Mouse (Mus musculus): Measurements from ENCODE around the gene Ttl. TPM values are rescaled to one million over a fixed set of nuclear protein-coding genes. Genes with fewer than 3 reads are reported as not detected.

Ttl gene
- polyA plus RNA-seq, 1 experiment from 2014 or later: 14.3 TPM

DNA sequence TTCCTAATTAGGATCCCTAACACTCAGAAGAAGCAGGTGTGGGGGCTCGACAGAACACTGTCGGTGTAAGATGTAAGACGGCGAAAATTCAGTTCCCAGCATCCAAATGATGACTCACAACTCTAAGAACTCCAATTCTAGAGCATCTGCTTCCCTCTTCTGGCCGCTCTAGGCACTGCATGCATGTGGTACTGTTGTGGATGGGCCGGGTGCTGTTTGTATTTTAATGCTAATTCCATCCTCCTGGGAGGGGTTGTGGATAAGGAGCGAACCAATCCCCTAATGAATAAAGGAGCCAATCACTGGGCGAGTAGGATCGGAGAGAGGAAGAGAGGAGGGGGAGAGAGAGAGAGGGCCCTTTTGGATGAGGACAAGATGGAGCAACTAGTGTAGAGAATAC, 9.1 kb upstream of the Ttl start:
- Histone ChIP-seq H3K36me3 (replicated peaks) (no peaks in the 10 kb centered on the region), H3K27me3 (replicated peaks; ENCODE audit: low read depth, poor library complexity, severe bottlenecking) (no peaks in the 10 kb centered on the region), H3K9me3 (peaks cover 13% of the 10 kb centered on the region), H3K27ac (replicated peaks) (no peak overlapping the region), H3K4me1 (no peaks in the 10 kb centered on the region), H3K4me3 (no peak overlapping the region)
- WGBS: 47% methylated on average over 9 of the region's 9 CpGs
- peak; percentile 15 for DNase-seq (ENCODE audit: low spot score)

DNA sequence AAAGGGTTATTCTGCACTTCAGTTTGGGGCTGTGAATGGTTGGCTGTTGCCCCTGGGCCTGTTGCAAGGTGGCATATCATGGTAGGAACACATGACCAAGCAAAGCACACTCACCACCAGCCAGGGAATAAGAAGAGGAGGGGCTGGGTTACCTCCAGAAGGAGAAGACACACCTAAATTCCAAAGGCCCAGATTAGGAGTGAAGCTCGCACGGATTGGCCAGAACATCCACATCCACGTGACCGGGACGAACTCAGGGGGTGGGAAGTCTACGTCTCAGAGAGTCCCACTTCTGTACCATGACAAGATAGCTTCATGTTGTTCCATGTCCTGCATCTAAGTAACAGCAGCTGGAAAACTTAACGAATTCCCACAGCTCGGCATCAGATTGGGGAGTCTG, 8.5 kb upstream of the Ttl start:
- Histone ChIP-seq H3K36me3 (replicated peaks) (no peaks in the 10 kb centered on the region), H3K4me3 (no peak overlapping the region), H3K9me3 (peaks cover 13% of the 10 kb centered on the region), H3K27ac (replicated peaks) (no peak overlapping the region), H3K27me3 (replicated peaks; ENCODE audit: low read depth, poor library complexity, severe bottlenecking) (no peaks in the 10 kb centered on the region), H3K4me1 (no peaks in the 10 kb centered on the region)
- DNase-seq (ENCODE audit: low spot score): no peak
- WGBS: 91% methylated on average over 8 of the region's 8 CpGs

DNA sequence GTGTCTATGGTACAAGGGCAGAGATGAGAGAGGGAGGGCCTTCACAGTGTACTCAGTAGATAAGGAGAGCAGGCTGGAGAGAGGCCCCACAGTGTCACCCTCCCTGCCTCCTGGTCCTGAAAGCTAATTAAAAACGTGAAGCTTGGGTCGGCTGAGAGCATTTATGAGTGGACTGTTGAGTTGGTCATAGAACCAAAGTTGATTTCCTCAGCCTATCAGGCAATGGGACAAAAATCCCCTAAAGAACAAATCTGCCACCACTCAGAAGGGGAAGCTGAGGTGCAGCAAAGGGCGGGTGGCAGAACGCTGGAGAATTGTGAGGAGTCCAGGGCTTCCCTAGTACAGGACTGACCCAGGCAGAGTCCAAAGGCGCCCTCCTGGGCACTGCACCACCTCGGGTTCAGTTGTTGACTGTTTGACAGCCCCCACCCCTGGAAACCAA, 7.8 kb upstream of the Ttl start:
- Histone ChIP-seq H3K27me3 (replicated peaks; ENCODE audit: low read depth, poor library complexity, severe bottlenecking) (no peaks in the 10 kb centered on the region), H3K27ac (replicated peaks) (no peak overlapping the region), H3K4me1 (no peaks in the 10 kb centered on the region), H3K9me3 (peaks cover 13% of the 10 kb centered on the region), H3K4me3 (no peak overlapping the region), H3K36me3 (replicated peaks) (no peaks in the 10 kb centered on the region)
- WGBS: 88% methylated on average over 6 of the region's 6 CpGs
- no peak for DNase-seq (ENCODE audit: low spot score)

DNA sequence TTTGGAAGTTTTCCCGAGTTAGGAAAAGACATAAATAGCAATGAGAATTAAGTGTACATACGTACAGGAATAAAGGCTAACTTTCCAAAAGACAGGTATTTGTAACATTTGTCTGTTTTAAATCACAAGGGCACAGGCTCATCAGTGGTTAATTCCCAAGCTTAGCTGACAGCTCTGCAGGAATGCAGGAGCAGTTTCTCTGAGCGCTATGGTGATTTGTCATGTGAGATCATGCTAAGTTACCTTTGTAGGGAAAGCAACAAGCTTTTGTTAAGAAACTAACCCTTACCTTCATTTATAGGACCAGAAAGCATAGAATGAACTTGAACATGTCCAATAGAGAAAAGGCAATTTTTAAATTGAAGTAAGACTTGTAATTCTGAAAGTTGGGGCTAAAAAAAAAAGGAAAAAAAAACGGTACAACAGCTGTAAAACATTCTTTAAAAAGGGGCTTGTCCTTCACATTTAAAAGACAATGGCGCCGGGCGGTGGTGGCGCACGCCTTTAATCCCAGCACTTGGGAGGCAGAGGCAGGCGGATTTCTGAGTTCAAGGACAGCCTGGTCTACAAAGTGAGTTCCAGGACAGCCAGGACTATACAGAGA, 4.2 kb upstream of the Ttl start:
- Histone ChIP-seq H3K9me3 (peaks cover 9% of the 10 kb centered on the region; the same call in 1 of the 2 replicates), H3K36me3 (replicated peaks) (no peaks in the 10 kb centered on the region), H3K4me3 (no peak overlapping the region), H3K27ac (replicated peaks) (no peak overlapping the region), H3K27me3 (replicated peaks; ENCODE audit: low read depth, poor library complexity, severe bottlenecking) (no peaks in the 10 kb centered on the region), H3K4me1 (peaks cover 11% of the 10 kb centered on the region)
- WGBS: 79% methylated on average over 10 of the region's 10 CpGs
- DNase-seq (ENCODE audit: low spot score): no peak

DNA sequence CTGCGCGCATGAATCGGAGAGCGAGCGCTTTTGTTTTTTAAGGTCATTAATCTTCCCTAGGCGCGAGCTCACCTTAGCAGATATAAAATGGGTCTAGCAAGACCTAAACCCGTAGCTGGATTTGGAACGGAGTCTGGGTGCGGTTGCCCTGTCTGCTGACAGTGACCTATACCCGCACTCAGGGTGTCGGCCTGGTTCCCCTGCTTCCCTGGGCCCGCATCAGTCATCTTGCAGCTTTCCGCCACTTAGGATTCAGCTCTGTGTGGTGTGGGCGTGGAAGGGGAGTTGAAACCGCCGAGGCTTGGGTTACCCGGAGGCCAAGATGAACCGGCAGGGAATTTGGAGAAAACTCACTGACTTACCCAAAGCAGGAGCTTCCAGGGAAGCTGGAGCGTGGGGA, 584 bp downstream of the Ttl start:
- H3K9me3 ChIP-seq: no peaks in the 10 kb centered on the region
- peaks cover 22% of the 10 kb centered on the region for H3K4me1 ChIP-seq
- no peaks in the 10 kb centered on the region for H3K27me3 ChIP-seq (replicated peaks; ENCODE audit: low read depth, poor library complexity, severe bottlenecking)
- peak; percentile 70 for DNase-seq (ENCODE audit: low spot score)
- H3K4me3 ChIP-seq: peak overlapping the region; percentile 92
- H3K27ac ChIP-seq (replicated peaks): peak overlapping the region; percentile 92
- peaks cover 29% of the 10 kb centered on the region for H3K36me3 ChIP-seq (replicated peaks)
- WGBS: 1% methylated on average over 20 of the region's 20 CpGs

DNA sequence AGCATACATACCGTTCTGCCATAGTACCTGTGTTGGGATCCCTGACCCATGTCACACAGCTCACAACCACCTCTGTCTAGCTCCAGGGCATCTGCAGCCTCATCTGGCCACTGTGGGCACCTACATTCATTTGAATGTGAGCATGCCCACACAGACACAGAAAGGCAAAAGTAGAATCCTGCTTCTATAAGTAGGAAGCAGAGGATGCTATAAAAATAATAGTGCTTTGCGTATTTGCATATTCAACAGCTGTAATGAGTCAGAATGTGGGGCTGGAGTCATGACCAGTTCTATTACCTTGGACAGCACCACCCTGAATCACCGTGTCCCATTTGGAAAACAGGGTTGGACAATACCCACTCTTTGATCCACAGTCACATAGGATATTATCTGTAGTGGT, 4.6 kb downstream of the Ttl start:
- Histone ChIP-seq H3K27me3 (replicated peaks; ENCODE audit: low read depth, poor library complexity, severe bottlenecking) (no peaks in the 10 kb centered on the region), H3K9me3 (no peaks in the 10 kb centered on the region), H3K36me3 (replicated peaks) (peaks cover 29% of the 10 kb centered on the region), H3K4me3 (no peak overlapping the region), H3K4me1 (peaks cover 19% of the 10 kb centered on the region), H3K27ac (replicated peaks) (no peak overlapping the region)
- WGBS: 88% methylated on average over 3 of the region's 3 CpGs
- no peak for DNase-seq (ENCODE audit: low spot score)

DNA sequence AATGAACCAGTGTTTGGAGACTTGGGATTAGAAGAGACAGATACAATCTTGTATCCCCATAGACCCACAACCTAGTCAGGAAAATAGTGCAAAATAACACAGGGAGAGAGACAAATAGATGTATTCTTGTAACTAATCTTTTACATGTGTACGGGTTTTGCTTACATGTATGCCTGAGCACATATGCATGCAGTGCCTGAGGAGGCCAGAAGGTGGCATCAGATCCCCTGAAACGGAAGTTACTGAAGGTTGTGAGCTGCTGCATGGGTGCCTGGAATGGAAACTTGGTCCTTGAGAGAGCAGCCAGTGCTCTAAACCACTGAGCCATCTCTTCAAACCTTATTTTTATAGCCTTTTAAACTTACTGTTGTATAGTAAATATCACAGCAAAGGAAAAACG, 12.6 kb downstream of the Ttl start:
- H3K4me1 ChIP-seq: no peaks in the 10 kb centered on the region
- DNase-seq (ENCODE audit: low spot score): peak; percentile 31
- H3K36me3 ChIP-seq (replicated peaks): peaks cover 67% of the 10 kb centered on the region

DNA sequence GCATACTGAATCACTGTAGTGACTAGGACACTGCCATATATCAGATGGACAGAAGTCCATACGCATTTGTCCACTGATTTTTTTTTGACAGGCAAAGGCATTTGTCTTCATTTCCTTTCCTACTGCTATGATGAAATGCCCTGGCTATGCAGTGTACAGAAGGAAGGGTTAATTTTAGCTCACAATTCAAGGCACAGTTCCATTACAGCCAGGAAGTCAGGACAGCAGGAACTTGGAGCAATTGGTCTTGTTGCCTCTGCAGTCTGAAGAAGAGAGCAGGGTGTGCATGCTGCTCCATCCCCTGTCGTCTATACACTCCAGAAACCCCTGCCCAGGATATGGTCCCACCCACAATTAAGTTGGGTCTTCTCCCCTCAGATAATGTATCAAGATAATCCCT, 13.5 kb downstream of the Ttl start:
- Histone ChIP-seq H3K27ac (replicated peaks) (no peak overlapping the region), H3K27me3 (replicated peaks; ENCODE audit: low read depth, poor library complexity, severe bottlenecking) (no peaks in the 10 kb centered on the region), H3K4me1 (no peaks in the 10 kb centered on the region), H3K4me3 (no peak overlapping the region), H3K36me3 (replicated peaks) (peaks cover 73% of the 10 kb centered on the region), H3K9me3 (0 out of 2 replicates have a peak, but pooled peaks cover 3% of the 10 kb centered on the region)
- no peak for DNase-seq (ENCODE audit: low spot score)
- 86% methylated on average over 2 of the region's 2 CpGs for WGBS

More for the DNA sequence above, 12.6 kb downstream of the Ttl start:
- Histone ChIP-seq H3K27ac (replicated peaks) (no peak overlapping the region), H3K4me3 (no peak overlapping the region), H3K9me3 (0 out of 2 replicates have a peak, but pooled peaks cover 3% of the 10 kb centered on the region), H3K27me3 (replicated peaks; ENCODE audit: low read depth, poor library complexity, severe bottlenecking) (no peaks in the 10 kb centered on the region)
- WGBS: 85% methylated on average over 3 of the region's 3 CpGs

DNA sequence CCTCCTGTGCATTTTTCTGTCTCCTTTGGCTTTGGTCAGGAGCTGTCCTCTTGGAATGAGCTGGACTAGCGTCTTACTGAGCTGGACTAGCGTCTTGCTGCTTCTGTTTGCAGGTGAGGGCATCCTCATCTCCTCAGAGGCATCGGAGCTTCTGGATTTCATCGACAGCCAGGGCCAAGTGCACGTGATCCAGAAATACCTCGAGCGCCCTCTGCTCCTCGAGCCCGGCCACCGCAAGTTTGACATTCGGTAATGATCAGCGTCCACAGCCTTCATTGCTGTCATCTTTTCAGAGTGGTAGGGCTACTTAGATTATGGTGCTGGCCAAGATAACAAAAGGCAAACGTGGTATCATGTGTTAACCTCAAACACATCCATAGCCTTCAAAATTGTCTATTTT, 15.4 kb downstream of the Ttl start:
- Histone ChIP-seq H3K9me3 (0 out of 2 replicates have a peak, but pooled peaks cover 3% of the 10 kb centered on the region), H3K4me1 (no peaks in the 10 kb centered on the region), H3K27me3 (replicated peaks; ENCODE audit: low read depth, poor library complexity, severe bottlenecking) (no peaks in the 10 kb centered on the region), H3K27ac (replicated peaks) (no peak overlapping the region), H3K4me3 (no peak overlapping the region), H3K36me3 (replicated peaks) (peaks cover 83% of the 10 kb centered on the region)
- 68% methylated on average over 13 of the region's 13 CpGs for WGBS
- no peak for DNase-seq (ENCODE audit: low spot score)

DNA sequence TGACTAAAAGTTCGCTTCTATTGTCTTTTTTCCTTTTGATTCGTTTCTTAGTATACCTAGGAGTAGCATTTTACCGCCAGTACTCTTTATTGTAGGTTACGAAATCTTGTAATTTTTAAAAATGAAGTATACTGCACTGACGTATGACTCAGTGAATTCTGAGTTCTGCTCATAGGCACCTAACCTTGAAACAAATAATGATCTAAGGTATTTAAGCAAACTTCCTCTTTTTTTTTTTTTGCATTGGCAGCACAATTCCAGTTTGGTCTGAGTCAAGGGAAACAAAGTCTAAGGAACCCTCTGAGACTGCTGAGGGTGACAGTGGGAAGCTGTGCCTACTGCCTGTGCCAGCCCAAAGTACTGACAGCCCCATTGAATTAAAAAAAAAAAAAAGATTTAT, 17.8 kb downstream of the Ttl start:
- Histone ChIP-seq H3K27me3 (replicated peaks; ENCODE audit: low read depth, poor library complexity, severe bottlenecking) (no peaks in the 10 kb centered on the region), H3K4me1 (no peaks in the 10 kb centered on the region), H3K4me3 (no peak overlapping the region), H3K27ac (replicated peaks) (no peak overlapping the region), H3K36me3 (replicated peaks) (peaks cover 81% of the 10 kb centered on the region), H3K9me3 (no peaks in the 10 kb centered on the region)
- 91% methylated on average over 5 of the region's 5 CpGs for WGBS
- DNase-seq (ENCODE audit: low spot score): no peak

DNA sequence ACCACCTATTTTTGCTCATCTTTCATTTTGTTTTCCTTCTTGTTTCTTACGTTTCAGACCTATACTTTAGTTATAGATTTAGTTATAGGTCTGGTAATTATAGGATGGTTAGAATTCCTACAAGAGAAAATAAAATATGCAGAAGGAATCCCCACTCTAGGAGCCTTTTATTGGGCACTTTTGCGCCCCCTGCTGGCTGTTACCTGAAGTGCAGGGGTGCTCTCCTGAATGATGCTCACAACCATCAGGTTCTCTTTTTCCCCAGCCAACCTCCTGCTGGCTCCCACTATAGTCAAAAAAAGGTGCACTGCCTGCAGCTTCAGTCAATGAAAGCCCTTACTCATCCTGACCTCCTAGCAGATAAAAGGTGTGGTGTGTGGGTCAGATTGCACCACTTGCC, 19.2 kb downstream of the Ttl start:
- 52% methylated on average over 2 of the region's 2 CpGs for WGBS
- Histone ChIP-seq H3K9me3 (no peaks in the 10 kb centered on the region), H3K4me1 (no peaks in the 10 kb centered on the region), H3K27ac (replicated peaks) (no peak overlapping the region), H3K36me3 (replicated peaks) (peaks cover 81% of the 10 kb centered on the region), H3K27me3 (replicated peaks; ENCODE audit: low read depth, poor library complexity, severe bottlenecking) (no peaks in the 10 kb centered on the region), H3K4me3 (no peak overlapping the region)
- DNase-seq (ENCODE audit: low spot score): peak; percentile 64

DNA sequence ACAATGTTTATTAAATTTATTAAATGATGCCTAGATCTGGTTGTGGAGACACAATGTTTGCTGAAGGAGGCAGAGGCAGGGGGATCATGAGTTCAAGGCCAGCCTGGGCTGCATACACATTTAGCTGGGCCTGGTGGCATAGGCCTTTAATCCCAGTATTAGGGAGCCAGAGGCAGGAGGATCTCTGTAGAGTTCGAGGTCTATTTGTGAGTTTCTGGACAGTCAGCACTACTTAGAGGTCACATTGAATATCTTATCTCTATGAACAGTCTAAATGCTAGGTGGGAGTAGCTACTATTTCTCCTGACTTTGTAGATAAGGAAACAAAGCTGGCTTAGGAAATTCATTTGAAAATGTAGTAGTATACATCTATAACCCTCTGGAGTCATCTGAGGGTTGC, 21.8 kb downstream of the Ttl start:
- peaks cover 79% of the 10 kb centered on the region for H3K36me3 ChIP-seq (replicated peaks)
- DNase-seq (ENCODE audit: low spot score): no peak

DNA sequence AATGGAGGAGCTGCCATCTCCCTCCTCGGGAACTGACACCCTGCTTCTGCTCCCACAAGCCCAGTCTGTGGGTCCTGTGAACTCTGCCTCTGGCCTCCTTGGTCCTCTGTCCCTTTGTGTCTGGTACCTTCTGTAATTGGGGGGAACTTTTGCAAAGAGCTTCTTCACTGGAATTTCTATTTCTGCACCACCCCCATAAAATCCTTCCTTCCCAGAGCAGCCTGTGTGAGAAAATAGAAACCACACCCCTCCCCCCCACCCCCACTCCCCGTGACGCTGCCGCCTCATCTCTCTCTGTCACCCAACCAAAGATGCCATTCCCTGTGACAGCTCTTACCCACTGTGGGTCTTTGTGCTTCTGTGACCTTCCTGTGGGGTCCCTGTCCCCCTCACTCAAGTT, 24.6 kb downstream of the Ttl start:
- Histone ChIP-seq H3K36me3 (replicated peaks) (peaks cover 89% of the 10 kb centered on the region), H3K27me3 (replicated peaks; ENCODE audit: low read depth, poor library complexity, severe bottlenecking) (no peaks in the 10 kb centered on the region), H3K4me1 (no peaks in the 10 kb centered on the region), H3K27ac (replicated peaks) (no peak overlapping the region), H3K4me3 (no peak overlapping the region), H3K9me3 (no peaks in the 10 kb centered on the region)
- WGBS: 83% methylated on average over 4 of the region's 4 CpGs
- no peak for DNase-seq (ENCODE audit: low spot score)

More for the DNA sequence above, 21.8 kb downstream of the Ttl start:
- WGBS: 96% methylated on average over 1 of the region's 1 CpGs
- H3K27ac ChIP-seq (replicated peaks): no peak overlapping the region
- no peaks in the 10 kb centered on the region for H3K4me1 ChIP-seq
- H3K27me3 ChIP-seq (replicated peaks; ENCODE audit: low read depth, poor library complexity, severe bottlenecking): no peaks in the 10 kb centered on the region
- H3K4me3 ChIP-seq: no peak overlapping the region
- no peaks in the 10 kb centered on the region for H3K9me3 ChIP-seq
